Mouse (Mus musculus): Measurements from ENCODE around the gene Parp11.

The Parp11 gene

DNA sequence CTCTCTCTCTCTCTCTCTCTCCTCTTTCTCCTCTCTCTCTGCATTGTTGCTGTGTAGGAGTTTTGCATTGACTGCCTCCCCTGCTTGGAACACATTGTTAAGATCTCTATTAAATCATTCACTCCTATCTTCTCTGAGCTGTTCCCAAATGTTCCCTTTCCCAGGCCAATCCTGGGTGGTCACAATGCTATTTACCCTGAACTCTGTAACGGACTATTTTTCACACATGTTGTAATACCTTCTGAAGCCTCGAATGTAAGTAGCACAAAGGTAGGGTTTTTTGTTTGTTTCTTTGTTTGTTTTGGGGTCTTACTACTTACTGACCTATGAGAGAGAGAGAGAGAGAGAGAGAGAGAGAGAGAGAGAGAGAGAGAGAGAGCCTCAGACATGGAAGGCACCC is 2.2 kb downstream of the Parp11 start:
- no peak for DNase-seq (ENCODE audit: low spot score)

- DNase-seq (ENCODE audit: low spot score) = peak; percentile 60
Observed at GRCm38 (mm10) chr6:127449531-127450422, 3.1 kb downstream of the Parp11 start.

DNA sequence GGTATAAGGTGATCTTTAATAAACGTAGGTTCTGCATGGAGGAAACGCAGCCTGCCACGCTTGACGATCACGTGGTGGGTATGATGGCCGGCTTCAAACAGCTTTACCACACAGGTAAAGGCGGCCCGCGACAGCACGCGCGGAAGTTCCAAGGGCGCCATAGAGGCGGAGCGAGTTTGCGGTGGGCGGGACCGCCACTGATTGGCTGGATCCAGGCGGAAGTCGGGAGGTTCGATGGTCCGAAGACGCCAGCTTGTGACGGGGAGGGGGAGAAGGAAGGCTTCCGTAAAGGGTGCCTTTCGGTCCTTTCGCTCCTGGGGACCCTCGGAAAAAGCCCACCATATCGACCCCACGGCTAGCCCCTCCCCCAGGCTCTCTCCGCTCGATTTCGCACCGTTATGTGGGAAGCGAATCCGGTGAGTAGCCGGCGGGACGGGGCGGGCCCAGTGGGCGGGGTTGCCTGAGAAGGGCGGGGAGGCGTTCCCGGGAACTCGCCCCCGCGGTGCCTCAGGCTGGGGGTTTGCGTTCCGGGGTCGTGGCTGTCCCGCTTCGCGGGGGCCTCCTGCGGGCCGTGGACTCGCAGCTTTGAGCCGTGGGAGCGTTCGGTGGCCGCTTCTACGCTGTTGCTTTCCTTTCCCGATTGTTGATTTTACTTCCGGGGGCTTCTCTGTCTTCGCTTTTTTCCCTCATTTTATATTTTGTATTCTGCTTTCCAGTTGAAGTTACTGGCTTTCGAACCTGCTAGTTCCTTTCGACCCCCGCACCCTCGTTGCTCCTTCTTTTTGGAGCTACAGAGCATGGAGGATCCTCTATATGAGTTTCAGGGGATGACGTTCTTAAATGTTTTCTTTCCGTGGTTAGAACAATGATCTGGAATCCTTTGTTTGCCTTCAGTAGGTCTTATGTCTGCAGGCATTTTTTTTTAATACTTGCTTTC is 7.0 kb downstream of the Parp11 start:
- peak; percentile 91 for DNase-seq (ENCODE audit: low spot score)

GRCm38 (mm10) chr6:127454344-127454707 is 7.7 kb downstream of the Parp11 start:
- no peak for DNase-seq (ENCODE audit: low spot score)

DNA sequence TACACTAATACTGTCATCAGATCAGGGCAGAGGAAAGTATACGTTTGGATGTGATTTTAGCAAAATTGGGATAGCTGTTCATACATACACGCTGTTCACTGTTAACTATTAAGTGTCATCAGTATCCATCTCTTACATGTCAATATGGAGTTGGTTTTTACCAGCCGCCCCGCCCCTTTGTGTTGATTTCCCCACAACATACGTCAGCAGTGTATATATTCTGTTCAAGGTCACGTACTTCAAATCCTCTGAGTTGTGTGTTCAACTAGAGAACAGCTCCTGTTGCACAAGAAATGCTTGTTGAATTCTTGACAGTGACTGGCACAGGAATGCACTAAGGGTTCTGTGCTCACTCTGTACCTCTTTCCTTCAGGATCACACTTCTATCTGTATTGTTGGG is 8.2 kb downstream of the Parp11 start:
- no peak for DNase-seq (ENCODE audit: low spot score)

DNA sequence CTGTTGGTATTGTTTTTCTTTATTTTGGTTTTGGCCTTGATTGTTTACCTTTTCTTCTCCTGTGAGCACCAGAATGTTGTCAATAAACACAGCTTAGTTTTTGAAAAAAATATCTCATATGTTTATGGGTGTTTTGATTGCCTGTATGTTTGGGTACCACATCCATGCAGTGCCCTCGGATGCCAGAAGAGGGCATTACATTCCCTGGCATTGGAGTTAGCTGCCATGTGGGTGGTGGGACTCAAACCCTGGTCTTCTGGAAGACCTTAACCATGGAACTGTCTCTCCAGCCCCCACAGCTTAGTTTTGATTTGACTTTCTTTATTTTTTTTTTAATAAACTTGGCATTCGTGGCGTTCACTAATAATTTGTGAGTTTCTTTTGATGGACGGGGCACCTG is 8.8 kb downstream of the Parp11 start:
- no peak for DNase-seq (ENCODE audit: low spot score)

- DNase-seq (ENCODE audit: low spot score) = no peak
Observed at GRCm38 (mm10) chr6:127456769-127457168, 10.1 kb downstream of the Parp11 start.

DNA sequence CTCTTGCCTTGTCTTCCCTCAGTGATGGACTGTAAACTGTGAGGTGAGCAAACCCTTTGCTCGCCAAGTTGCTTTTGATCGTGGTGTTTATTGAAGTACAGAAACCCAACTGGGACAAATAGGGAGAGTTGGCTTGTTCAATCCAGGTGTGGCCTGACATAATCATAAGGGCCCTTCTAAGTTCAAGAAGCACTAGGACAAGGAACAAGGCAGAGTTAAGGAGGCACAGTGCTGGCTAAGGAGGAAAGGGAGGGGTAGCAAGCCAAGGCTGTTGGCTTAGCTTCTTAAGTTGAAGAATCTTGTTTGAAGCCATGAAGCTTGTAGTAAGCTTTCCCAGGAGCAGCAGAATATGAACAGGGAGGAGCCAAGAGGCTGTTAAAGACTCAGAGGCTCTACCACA is 13.1 kb downstream of the Parp11 start:
- DNase-seq (ENCODE audit: low spot score) = no peak

DNA sequence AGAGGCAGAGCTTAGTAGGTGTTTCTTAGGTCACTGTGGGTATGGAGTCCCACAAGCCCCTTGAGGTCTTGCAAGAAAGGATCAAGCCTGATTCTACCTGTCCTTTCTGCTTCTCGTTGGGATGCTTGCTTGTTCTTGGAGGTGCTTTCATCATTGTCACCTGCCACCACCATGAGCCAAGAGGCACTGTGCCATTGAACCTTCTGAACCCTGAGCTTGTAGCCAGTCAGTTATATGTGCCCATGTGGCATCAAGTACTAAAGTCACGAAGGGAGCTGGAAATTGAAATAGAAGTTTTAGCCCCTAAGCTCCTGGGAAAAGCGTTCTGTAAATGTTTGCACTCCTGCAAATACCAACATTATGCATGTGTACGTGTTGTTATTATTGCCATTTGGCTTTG is 14.9 kb downstream of the Parp11 start:
- DNase-seq (ENCODE audit: low spot score) = no peak

DNA sequence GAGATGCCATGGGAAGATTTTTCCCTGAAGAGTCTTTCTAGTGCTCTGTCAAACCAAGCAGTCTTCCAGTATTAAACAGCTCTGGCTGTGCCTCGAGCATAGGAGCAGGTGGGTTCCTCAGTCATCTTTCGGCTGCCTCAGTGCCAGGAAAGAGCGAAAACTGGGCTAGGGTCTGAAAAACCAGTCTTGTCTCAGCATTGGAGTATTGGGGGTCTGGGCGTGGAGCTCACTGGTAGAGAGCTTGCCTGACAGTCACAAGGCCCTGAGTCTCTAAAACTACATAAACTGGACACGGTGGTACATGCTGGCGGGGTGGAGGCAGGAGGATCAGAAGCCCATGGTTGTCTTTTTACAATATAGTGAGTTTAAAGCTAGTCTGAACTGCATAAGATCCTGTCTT is 15.6 kb downstream of the Parp11 start:
- DNase-seq (ENCODE audit: low spot score) = no peak

DNA sequence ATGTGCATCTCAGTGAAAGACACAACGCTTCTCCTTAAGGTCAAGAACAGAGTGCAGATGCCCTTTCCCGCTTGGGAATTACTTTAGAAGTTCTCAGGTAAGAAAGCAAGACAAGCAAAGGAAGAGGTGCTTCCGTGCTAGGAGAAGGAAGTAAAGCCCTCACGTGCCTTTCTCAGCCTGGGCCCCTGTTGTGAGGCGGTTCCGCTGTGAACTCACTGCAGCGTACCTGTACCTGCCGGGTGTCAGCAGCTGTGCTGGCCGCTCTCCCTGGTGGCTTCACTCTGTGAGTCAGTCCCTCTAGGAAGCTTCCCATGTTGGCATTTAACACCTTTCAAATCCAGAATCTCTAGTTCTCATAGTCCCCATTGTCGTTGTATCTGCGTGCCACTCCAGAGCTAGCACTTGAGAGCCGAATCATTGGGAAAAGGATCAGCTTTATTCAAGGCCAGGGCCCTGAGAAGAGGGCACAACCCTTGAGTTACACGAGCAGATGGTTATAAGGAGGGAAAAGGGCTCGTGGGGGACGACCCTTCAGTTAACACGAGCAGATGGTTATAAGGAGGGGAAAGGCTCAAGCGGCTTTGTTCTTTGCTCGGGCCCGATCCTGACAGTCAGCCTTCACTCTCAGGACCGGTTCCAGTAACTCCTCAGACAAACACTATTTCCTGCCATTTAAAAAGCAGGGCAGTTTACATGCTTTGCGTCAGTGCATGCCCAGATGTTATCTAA is 16.8 kb downstream of the Parp11 start:
- DNase-seq (ENCODE audit: low spot score) = peak; percentile 21

GRCm38 (mm10) chr6:127464523-127464922 is 17.9 kb downstream of the Parp11 start:
- DNase-seq (ENCODE audit: low spot score) = no peak

- DNase-seq (ENCODE audit: low spot score) = no peak
Observed at GRCm38 (mm10) chr6:127466749-127467310, 20.2 kb downstream of the Parp11 start.

DNA sequence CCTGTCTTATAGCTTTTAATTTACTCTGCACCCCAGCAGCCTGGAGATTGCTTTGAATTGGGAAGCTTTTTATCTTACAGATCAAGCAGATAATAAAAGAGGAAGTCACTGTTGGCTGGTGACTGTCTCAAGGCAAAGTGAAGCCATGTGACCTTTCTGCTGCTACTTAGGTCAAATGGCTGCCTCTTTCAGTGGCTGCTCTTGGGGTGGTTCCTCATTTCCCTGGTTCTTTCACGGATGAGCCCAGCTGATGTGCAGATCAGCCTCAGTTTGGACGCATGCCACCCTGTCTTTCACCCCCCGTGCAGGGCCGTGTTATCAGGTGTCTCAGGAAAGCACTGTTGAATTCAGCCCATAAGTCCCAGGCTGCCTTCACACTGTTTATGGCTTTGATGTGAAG is 25.4 kb downstream of the Parp11 start:
- DNase-seq (ENCODE audit: low spot score) = no peak

GRCm38 (mm10) chr6:127473961-127474360 is 27.3 kb downstream of the Parp11 start:
- no peak for DNase-seq (ENCODE audit: low spot score)

DNA sequence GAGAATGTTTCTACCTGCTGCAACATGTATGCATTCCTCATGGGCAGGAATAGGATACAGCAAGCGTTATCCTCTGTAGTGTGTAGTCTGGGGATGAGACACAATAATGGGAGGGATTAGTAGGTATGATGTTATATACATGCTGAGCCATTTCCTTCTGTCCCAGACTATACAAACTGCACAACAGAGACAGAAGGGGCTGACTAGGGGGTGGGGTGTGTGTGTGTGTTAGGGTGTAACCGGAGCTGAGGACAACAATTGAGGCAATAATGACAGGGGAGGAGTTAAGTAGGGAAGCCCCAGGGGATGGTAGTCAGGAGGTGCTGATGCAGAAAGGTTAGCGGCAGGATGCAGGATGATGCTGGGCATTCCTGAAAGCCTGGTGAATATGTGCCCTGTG is 28.6 kb downstream of the Parp11 start:
- DNase-seq (ENCODE audit: low spot score) = no peak

DNA sequence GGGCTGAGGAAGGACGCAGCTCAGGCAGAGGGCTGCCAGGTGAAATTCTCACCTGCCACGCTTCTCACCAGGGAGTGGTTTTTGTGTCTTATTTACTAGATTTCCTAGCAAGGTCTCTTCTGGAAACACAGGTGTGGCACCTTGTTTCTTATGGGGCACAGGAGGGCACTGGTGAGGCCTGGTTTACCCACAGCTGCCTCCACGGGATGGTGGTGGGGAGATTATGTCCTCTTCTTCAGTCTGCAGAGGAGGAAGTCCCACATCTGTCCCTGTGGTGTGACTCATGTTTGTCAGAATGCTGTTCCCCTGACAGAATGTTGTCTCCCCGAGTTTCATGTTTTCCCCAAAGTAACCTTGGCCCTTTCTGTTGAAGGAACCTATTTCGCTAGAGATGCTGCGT is 44.4 kb downstream of the Parp11 start:
- DNase-seq (ENCODE audit: low spot score) = no peak

- no peak for DNase-seq (ENCODE audit: low spot score)
Observed at GRCm38 (mm10) chr6:127492561-127492960, 45.9 kb downstream of the Parp11 start.

DNA sequence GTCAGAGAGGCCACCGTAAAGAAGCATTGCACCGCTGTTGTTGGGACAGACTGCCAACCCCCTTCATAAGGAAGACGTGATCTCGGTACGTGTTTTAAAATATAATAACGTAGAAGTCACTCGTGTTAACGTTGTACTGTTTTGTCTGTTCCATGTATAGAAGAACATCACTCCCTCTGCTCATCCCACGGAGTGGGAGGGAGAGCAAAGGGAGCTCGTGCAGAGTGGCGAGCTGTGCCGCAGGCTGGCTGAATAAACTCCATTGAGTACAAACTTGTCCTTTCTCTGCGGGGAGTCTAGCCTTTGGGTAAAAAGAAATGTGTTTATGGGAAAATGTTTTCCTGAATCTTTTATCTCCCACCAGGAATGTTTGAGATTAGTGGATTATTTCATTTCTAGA is 47.1 kb downstream of the Parp11 start:
- DNase-seq (ENCODE audit: low spot score) = no peak

GRCm38 (mm10) chr6:127494357-127494756 is 47.7 kb downstream of the Parp11 start:
- DNase-seq (ENCODE audit: low spot score) = no peak

GRCm38 (mm10) chr6:127495251-127495650 is 48.6 kb downstream of the Parp11 start:
- DNase-seq (ENCODE audit: low spot score) = no peak

DNA sequence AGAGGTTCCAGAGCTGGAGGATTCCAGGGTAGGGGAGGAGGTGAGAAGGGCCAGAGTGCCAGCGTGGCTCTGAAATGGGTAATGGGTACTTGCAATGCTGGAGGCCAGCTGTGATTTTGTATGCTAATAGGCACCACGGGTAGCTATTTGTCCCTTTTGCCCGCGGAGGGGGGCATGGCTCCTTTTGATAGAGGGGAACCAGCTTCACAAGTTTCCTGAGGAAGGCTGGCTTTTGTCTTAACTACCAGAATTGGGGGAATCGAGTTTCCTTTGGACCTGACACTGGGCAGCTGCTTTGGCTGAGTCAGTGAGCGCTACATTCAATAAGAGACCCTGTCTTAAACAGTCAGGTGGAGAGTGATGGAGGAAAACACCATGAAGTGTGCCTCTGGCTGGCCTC is 49.2 kb downstream of the Parp11 start:
- no peak for DNase-seq (ENCODE audit: low spot score)

Measured in retina, embryonic 14.5 days (tissue).